Mouse (Mus musculus) ES-E14 (cell line): ENCODE results near the gene Tmem135. TPM values are rescaled to one million over a fixed set of nuclear protein-coding genes. Genes with fewer than 3 reads are reported as not detected.

Experiments
- DNase-seq: peaks from one replicate; pipeline ENCODE4 v3.0.0-alpha.2; 2013; ENCODE audit warnings: low read depth, low spot score
- H3K27ac ChIP-seq: 2 replicates; pipeline ENCODE4 v1.5.1; 2012; ENCODE audit warnings: low read depth, mild to moderate bottlenecking, low read length, moderate library complexity, mixed read lengths; ENCODE audit not compliant: poor library complexity, insufficient read depth, severe bottlenecking
- H3K36me3 ChIP-seq: 2 replicates; pipeline ENCODE4 v1.6.1; 2012; ENCODE audit warnings: mild to moderate bottlenecking, low read length, moderate library complexity, mixed read lengths; ENCODE audit not compliant: control insufficient read depth, poor library complexity, insufficient read depth, severe bottlenecking
- H3K4me1 ChIP-seq, 2 experiments: fragments of 150-350 bp in 1 of 2; sonication (generic) in 1 of 2; 2 replicates each; pipeline ENCODE4 v1.6.1; 2012; ENCODE audit warnings: low read length in 2 of 2, mild to moderate bottlenecking in 1 of 2, mixed read lengths in 1 of 2; ENCODE audit not compliant: control insufficient read depth in 2 of 2, insufficient read depth in 2 of 2, poor library complexity in 1 of 2
- H3K4me3 ChIP-seq, 2 experiments: fragments of 150-350 bp in 1 of 2; sonication (generic) in 1 of 2; 2 replicates each; pipeline ENCODE4 v1.5.1; 2012; ENCODE audit warnings: low read length in 2 of 2, low read depth in 1 of 2, mild to moderate bottlenecking in 1 of 2, mixed read lengths in 1 of 2; ENCODE audit not compliant: insufficient read depth in 1 of 2, poor library complexity in 1 of 2, severe bottlenecking in 1 of 2
- H3K9ac ChIP-seq: 2 replicates; pipeline ENCODE4 v1.6.1; 2012; ENCODE audit warnings: low read depth, mild to moderate bottlenecking, low read length, mixed read lengths; ENCODE audit not compliant: poor library complexity, insufficient read depth, severe bottlenecking
- H3K9me3 ChIP-seq: fragments of 150-350 bp; sonication (generic); 2 replicates; pipeline ENCODE4 v1.6.1; 2012; ENCODE audit warnings: low read depth, mild to moderate bottlenecking, low read length; ENCODE audit not compliant: control insufficient read depth, insufficient read depth
- CHD2 ChIP-seq: IDR thresholded peaks from 2 replicates; pipeline ENCODE4 v1.6.1; 2014; ENCODE audit warnings: mild to moderate bottlenecking, low read depth, low read length, inconsistent platforms
- HCFC1 ChIP-seq: IDR thresholded peaks from 2 replicates; pipeline ENCODE4 v1.6.1; 2012; ENCODE audit warnings: low read length, inconsistent platforms, borderline replicate concordance; ENCODE audit not compliant: insufficient read depth
- MAFK ChIP-seq: IDR thresholded peaks from 2 replicates; pipeline ENCODE4 v1.6.1; 2014; ENCODE audit warnings: mild to moderate bottlenecking, low read depth, low read length, inconsistent platforms; ENCODE audit not compliant: insufficient read depth
- ZC3H11A ChIP-seq: IDR thresholded peaks from 2 replicates; pipeline ENCODE4 v1.6.1; 2012; ENCODE audit warnings: low read depth, mild to moderate bottlenecking, inconsistent platforms, low read length, borderline replicate concordance
- ZNF384 ChIP-seq: IDR thresholded peaks from 2 replicates; pipeline ENCODE4 v1.6.1; 2012; ENCODE audit warnings: low read depth, low read length, inconsistent platforms
- in situ Hi-C, 2 experiments: fragments of 600-800 bp; cut with MboI; formaldehyde crosslinking; loops; one replicate each; pipeline ENCODE4 v1.15.1; 2025; ENCODE audit warnings: low sequenced_read_pairs in 2 of 2, inconsistent platforms in 1 of 2; ENCODE audit not compliant: unreplicated experiment in 2 of 2
- total RNA-seq: library from RNA; depleted of rRNA; stranded (reverse); fragments of 300-350 nt; gene quantifications from 2 replicates; pipeline ENCODE4 v1.2.3, GENCODE M21; 2012

Gene Tmem135
- total RNA-seq, 1 experiment, result 19.0 TPM

- H3K4me3 ChIP-seq, result no peak overlapping the region
- H3K4me1 ChIP-seq, result no peaks in the 10 kb centered on the region
- no peak for DNase-seq
- H3K9me3 ChIP-seq, result no peaks in the 10 kb centered on the region
- in situ Hi-C loops, result loop anchor here in 1 of 2 experiments (25.0 kb wide), 1 partner anchor 256 kb away; the partner anchor contains the start of genes Fzd4 and Tmem135
- H3K36me3 ChIP-seq, result no peaks in the 10 kb centered on the region; the same call in 1 of the 2 replicates
- H3K27ac ChIP-seq, result no peak overlapping the region
- no peak overlapping the region for H3K9ac ChIP-seq
- TF ChIP-seq MAFK, result no peak
- TF ChIP-seq ZC3H11A, result no peak
- no peak for TF ChIP-seq HCFC1
- no peak for TF ChIP-seq ZNF384
- no peak for TF ChIP-seq CHD2
These were observed 247.4 kb downstream of the Tmem135 start for GRCm38 (mm10) chr7:89156629-89157028.

- Histone ChIP-seq H3K9me3 (no peaks in the 10 kb centered on the region), H3K36me3 (no peaks in the 10 kb centered on the region; the same call in 1 of the 2 replicates), H3K27ac (no peak overlapping the region), H3K4me1 (no peaks in the 10 kb centered on the region), H3K9ac (no peak overlapping the region), H3K4me3 (no peak overlapping the region)
- no peak for DNase-seq
- in situ Hi-C loops, result loop anchor here in 1 of 2 experiments (25.0 kb wide), 1 partner anchor 257 kb away; the partner anchor contains the start of genes Fzd4 and Tmem135
- TF ChIP-seq CHD2, result no peak
- no peak for TF ChIP-seq MAFK
- no peak for TF ChIP-seq ZC3H11A
- TF ChIP-seq ZNF384, result no peak
- TF ChIP-seq HCFC1, result no peak
These were observed 248.3 kb downstream of the Tmem135 start for GRCm38 (mm10) chr7:89155741-89156140.

GRCm38 (mm10) chr7:89155223-89155622, 248.8 kb downstream of the Tmem135 start:
- in situ Hi-C loops, result loop anchor here in 1 of 2 experiments (25.0 kb wide), 1 partner anchor 257 kb away; the partner anchor contains the start of genes Fzd4 and Tmem135
- Histone ChIP-seq H3K4me3 (no peak overlapping the region), H3K4me1 (no peaks in the 10 kb centered on the region), H3K27ac (no peak overlapping the region), H3K9me3 (no peaks in the 10 kb centered on the region), H3K9ac (no peak overlapping the region), H3K36me3 (no peaks in the 10 kb centered on the region; the same call in 1 of the 2 replicates)
- DNase-seq, result no peak
- TF ChIP-seq HCFC1 (no peak), ZNF384 (no peak), MAFK (no peak), ZC3H11A (no peak), CHD2 (no peak)

- H3K4me3 ChIP-seq, result no peak overlapping the region
- H3K4me1 ChIP-seq, result no peaks in the 10 kb centered on the region
- no peaks in the 10 kb centered on the region for H3K9me3 ChIP-seq
- no peak overlapping the region for H3K27ac ChIP-seq
- H3K36me3 ChIP-seq, result no peaks in the 10 kb centered on the region
- in situ Hi-C loops, result loop anchor here in 1 of 2 experiments (25.0 kb wide), 1 partner anchor 261 kb away; the partner anchor contains the start of genes Fzd4 and Tmem135
- TF ChIP-seq HCFC1 (no peak), MAFK (no peak), ZNF384 (no peak), CHD2 (no peak), ZC3H11A (no peak)
- DNase-seq, result no peak
- no peak overlapping the region for H3K9ac ChIP-seq
These were observed 252.7 kb downstream of the Tmem135 start for GRCm38 (mm10) chr7:89151345-89151744.
